Mouse (Mus musculus) thymus, adult 2 months (tissue): ENCODE results near the gene Sebox.

Source experiments
- CTCF ChIP-seq: fragments of 200-500 bp; IDR thresholded peaks from 2 replicates; pipeline ENCODE4 v1.5.1; 2012; ENCODE audit warnings: mild to moderate bottlenecking, control low read depth, low read length, moderate library complexity, borderline replicate concordance; ENCODE audit not compliant: control insufficient read depth, poor library complexity, insufficient read depth; ENCODE audit errors: extremely low read depth
- POLR2A ChIP-seq: fragments of 200-500 bp; IDR thresholded peaks from 2 replicates; pipeline ENCODE4 v1.6.1; 2012; ENCODE audit warnings: mild to moderate bottlenecking, low read length, control low read depth, moderate library complexity; ENCODE audit not compliant: control insufficient read depth, poor library complexity, insufficient read depth; ENCODE audit errors: extremely low read depth

DNA sequence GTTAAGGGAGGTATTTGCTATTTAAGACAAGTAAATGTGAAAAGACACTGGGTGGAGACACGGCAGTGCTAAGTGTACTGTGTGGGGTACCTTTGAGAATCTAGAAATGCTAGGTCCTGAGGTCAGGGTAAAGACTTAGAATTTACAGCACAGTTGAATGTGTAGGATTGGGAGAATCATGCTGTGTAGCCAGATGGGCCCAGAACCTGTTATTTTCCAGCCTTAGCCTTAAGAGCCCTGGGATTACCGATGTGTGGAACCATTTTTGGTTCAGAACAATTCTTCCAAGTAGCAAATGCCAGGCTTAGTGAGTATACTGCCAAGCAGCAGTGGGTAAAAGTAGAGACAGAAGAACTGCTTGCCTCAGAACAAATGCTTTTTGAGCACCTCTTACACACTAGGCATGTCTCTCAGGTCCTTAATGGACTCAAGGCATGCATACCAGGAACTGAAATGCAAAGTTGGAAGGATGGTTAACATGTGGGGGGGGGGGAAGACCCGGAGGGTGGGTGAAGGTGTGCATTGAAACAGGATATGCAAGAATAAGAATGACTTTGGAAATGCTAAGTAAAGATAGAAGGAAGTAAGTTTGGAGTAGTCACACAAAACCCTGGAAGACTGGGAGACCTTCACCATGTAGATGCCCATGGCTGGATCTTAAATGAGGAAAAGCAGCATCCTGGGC is 10.0 kb downstream of the Sebox start:
- TF ChIP-seq CTCF = no peak
- no peak for TF ChIP-seq POLR2A
